Mouse (Mus musculus): ENCODE measurements around the gene Chd2.
"Not testable (repeated sequence)": the region's sequence is repeated elsewhere in the genome, so short reads cannot be mapped to it uniquely, and the experiment has no call there.

Gene Chd2

DNA sequence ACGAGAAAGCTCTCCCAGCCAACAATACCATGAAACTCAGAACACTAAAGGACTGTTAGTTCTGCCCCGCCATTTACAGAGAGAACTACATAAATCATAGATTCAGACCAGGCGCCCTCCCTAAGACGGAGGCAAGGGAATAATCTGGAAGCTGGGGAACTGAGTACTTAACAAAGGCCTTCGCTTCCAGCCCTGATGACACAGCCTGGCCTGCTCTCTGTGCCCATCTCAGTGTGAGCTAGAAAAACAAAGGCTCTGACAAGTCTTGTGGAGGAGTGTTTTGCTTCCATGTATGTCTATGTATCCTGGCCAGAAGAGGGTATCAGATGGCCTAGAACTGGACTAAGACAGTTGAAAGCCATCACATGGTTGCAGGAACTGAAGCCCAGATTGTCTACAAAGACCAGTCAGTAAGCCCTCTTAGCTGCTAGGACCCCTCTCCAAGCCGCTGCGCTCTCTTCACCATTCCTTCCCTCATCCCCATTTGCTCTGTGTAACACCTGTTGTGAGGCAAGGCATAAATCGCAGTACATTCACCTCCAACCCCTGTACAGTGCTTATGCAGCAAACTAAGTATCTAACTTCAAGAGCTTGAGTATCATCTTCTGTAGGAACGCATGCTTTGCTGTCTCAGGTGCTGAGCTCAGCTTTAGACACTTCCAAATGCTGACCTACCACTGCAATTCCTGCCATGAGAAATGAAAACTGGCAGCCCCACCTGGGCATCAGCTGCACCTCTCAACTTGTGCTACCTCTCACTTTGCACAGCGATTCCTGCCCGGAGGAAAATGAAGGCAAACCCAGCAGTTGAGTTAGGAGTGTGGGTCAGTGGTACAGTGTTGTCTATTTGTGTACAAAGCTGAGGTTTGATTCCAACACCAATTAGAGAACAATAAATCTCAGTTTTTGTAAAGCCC, 20.1 kb downstream of the Chd2 start:
- DNase-seq (ENCODE audit: low read depth, low spot score): no peak

DNA sequence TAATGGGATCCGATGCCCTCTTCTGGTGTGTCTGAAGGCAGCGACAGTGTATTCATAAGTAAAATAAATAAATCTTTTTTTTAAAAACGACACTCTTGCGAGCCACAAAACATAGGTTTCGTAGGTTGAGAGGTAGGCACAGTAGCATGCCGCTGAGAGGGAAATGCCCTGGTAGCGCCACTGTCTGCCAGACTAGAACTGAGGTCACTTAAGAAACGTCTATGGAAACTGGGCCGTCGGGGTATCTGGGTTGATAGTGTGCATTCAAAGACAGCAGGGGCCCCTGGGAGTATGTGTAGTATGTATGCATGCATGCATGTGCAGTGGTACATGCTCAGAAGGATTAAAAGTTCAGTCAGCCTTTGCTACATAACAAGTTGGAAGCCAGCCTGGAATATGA, 21.4 kb downstream of the Chd2 start:
- no peak for DNase-seq (ENCODE audit: low read depth, low spot score)

DNA sequence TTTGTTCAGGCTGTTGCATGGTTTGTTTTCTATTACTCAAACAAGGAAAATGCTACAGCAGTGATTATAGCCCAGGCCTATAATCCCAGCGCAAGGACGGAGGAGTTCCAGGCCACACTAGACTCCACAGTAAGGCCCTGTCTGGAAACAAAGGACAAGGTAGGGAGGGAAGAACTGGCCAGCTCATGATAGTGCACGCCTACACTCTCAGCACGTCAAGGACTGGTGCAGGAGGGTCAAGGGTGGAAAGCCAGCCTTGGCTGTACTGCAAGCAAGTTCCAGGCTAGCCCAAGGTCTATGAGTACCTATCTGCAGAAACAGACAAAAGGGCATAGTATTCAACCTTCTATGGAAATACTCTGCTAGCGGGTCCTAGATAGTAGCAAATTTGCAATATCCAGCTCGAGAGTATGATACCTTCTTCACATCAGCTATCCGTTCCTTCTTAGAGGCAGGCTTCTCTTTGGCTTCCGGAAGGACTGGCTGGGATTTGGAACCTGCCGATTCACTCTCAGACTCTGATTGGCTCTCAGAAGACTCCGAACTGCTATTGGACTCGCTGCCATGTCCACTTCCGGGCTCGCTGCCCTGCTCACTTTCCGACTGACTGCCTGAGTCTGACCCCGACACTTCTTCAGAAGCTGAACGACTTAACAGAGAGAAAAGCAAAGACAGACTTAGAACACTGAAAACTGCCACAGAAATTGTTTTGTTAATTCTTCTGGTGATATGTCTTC, 22.4 kb downstream of the Chd2 start:
- DNase-seq (ENCODE audit: low read depth, low spot score): no peak

DNA sequence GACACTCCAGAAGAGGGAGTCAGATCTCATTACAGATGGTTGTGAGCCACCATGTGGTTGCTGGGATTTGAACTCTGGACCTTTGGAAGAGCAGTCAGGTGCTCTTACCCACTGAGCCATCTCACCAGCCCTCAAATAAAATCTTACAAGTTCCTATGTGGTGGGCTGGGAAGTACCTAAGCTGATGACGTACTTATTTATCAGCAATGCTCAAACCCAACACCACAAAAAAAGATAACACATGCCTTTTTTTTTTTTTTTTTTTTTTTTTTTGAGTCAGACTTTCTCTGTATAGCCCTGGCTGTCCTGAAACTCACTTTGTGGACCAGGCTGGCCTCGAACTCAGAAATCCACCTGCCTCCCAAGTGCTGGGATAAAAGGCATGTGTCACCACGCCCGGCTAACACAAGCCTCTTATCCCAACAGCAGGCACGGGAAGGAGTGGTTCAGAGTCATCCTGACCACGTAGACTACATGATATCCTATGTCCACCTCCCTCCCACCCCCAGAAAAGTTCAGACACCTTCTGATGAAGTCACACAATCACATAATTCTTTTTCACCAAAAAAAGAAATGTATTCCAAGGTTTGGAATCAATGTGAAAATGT, 23.2 kb downstream of the Chd2 start:
- not testable (repeated sequence) for DNase-seq (ENCODE audit: low read depth, low spot score)

DNA sequence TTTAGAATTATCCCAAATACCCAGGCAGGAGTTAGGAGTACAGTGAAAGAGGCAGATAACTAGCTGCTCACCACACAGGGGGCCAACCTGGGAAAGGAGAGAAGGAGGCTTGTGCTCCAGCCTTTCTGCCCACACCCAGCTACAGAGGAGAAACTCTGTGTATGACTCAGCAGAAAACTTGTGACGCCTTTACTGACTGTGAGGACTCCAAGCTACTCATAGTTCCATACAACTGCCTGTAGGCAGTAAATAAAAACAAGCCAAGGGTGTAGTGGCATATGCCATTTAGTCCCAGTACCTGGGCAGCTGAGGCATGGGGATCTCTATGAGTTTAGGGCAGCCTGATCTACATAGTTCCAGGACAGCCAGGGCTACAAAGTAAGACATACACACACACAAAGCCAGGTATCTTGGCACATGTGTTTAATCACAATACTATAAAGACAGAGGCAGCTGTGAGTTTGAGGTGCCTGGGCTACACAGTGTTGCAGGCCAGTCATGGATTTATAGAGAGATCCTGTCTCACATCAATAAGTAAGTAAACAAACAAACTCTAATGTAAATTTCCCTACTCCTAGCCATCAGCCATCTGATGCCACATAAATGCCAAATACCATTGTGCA, 24.1 kb downstream of the Chd2 start:
- DNase-seq (ENCODE audit: low read depth, low spot score): peak; percentile 69

- DNase-seq (ENCODE audit: low read depth, low spot score): no peak
These were observed 24.8 kb downstream of the Chd2 start for GRCm38 (mm10) chr7:73516820-73517219.

GRCm38 (mm10) chr7:73514560-73514959, 27.1 kb downstream of the Chd2 start:
- no peak for DNase-seq (ENCODE audit: low read depth, low spot score)

GRCm38 (mm10) chr7:73512422-73512821, 29.2 kb downstream of the Chd2 start:
- no peak for DNase-seq (ENCODE audit: low read depth, low spot score)

GRCm38 (mm10) chr7:73508688-73509087, 32.9 kb downstream of the Chd2 start:
- no peak for DNase-seq (ENCODE audit: low read depth, low spot score)

DNA sequence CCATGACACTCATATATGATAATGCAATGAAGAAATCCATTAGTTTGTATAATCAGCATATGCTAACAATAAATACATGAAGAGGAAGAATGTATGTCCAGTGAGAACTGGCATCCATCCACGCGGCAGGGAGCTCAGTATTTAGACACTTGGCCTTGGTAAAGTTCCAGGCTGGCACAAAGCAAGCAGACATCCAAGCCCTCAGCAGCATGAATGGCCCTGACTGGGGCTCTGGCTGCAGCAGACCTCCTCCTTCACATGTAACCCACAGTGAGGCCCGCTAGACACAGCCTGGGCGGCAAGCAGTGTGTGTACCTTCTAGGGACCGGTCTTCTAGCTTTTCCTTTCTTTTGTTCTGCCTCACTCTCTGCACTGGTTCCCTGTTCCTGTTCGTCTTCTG, 34.1 kb downstream of the Chd2 start:
- peak; percentile 94 for DNase-seq (ENCODE audit: low read depth, low spot score)

GRCm38 (mm10) chr7:73506852-73507251, 34.8 kb downstream of the Chd2 start:
- no peak for DNase-seq (ENCODE audit: low read depth, low spot score)

DNA sequence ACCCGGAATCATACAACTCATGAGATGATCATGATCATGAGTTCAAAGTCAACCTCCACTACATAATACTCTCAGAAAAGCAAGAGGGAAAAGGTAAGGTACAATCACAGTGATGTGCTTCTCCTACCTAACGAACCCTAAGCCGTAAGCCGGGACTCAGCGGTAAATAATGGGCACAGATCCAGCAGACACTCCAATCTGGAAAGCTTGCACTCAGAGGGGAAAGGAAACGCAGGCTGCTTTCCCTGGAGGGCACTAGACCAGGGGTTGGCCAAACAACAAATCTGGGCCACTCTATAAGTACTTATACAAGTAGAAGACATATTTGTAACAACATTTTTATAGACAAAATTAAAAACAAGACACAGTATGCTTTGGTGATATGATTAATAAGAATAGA, 36.4 kb downstream of the Chd2 start:
- DNase-seq (ENCODE audit: low read depth, low spot score): peak; percentile 54

- no peak for DNase-seq (ENCODE audit: low read depth, low spot score)
These were observed 43.4 kb downstream of the Chd2 start for GRCm38 (mm10) chr7:73498200-73498599.

DNA sequence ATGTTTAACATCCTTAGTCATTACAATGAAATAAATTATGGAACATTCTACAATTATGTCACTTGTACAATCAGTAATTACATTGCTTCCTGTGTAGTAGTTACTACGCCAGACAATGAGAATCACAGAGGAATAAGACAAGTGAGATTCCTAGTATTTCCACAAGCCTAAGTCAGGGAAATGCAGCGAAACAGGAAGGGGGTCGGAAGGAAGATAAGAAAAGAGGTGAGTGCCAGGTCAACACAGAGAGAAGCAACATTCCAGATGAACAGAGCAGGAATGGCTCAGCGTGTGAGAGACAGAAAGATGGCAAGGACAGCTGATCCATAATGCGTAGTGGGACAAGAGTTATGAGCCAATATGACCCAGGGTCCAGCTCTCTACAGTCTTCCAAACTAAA, 52.4 kb downstream of the Chd2 start:
- no peak for DNase-seq (ENCODE audit: low read depth, low spot score)

- no peak for DNase-seq (ENCODE audit: low read depth, low spot score)
These were observed 60.5 kb downstream of the Chd2 start for GRCm38 (mm10) chr7:73481094-73481493.

- no peak for DNase-seq (ENCODE audit: low read depth, low spot score)
These were observed 62.1 kb downstream of the Chd2 start for GRCm38 (mm10) chr7:73479506-73479905.

GRCm38 (mm10) chr7:73478157-73479058, 63.2 kb downstream of the Chd2 start:
- no peak for DNase-seq (ENCODE audit: low read depth, low spot score)

GRCm38 (mm10) chr7:73467741-73468140, 73.9 kb downstream of the Chd2 start:
- peak; percentile 66 for DNase-seq (ENCODE audit: low read depth, low spot score)

- DNase-seq (ENCODE audit: low read depth, low spot score): peak; percentile 69
These were observed 78.1 kb downstream of the Chd2 start for GRCm38 (mm10) chr7:73463546-73463945.

- no peak for DNase-seq (ENCODE audit: low read depth, low spot score)
These were observed 87.5 kb downstream of the Chd2 start for GRCm38 (mm10) chr7:73454113-73454512.

Measured in brain, adult 2 months (tissue).